Mouse (Mus musculus) stomach, embryonic 14.5 days (tissue): ENCODE measurements at regions not wholly inside any gene's neighbourhood (a gene's known extent, or its start where the extent isn't known, plus 50 kb on each side); places are given as distances from the start of the nearest gene placed in this dataset.

Experiments used
- ATAC-seq: fragments of 200-750 bp; cut with Nextera tagmentation; 2 replicates; pipeline ENCODE4 v1.8.0; 2017; ENCODE audit warnings: low read depth, moderate TSS enrichment; ENCODE audit not compliant: insufficient number of reproducible peaks, insufficient read depth, low FRiP score
- H3K27ac ChIP-seq: fragments of 300-500 bp; sonication (generic); 2 replicates; pipeline ENCODE4 v1.5.1; 2014; ENCODE audit warnings: mild to moderate bottlenecking, low read length, moderate library complexity, mixed read lengths
- H3K27me3 ChIP-seq: fragments of 300-500 bp; sonication (generic); 2 replicates; pipeline ENCODE4 v1.6.1; 2014; ENCODE audit warnings: low read length, control low read depth, mixed read lengths; ENCODE audit not compliant: control insufficient read depth, insufficient read depth
- H3K36me3 ChIP-seq: fragments of 300-500 bp; sonication (generic); 2 replicates; pipeline ENCODE4 v1.6.1; 2014; ENCODE audit warnings: mild to moderate bottlenecking, control low read depth, low read length, moderate library complexity, mixed read lengths; ENCODE audit not compliant: control insufficient read depth, insufficient read depth
- H3K4me1 ChIP-seq: fragments of 300-500 bp; sonication (generic); 2 replicates; pipeline ENCODE4 v1.6.1; 2014; ENCODE audit warnings: low read length, control low read depth, mixed read lengths; ENCODE audit not compliant: control insufficient read depth, insufficient read depth
- H3K4me2 ChIP-seq: fragments of 300-500 bp; sonication (generic); replicated peaks from 2 replicates; pipeline ENCODE4 v1.6.1; 2014; ENCODE audit warnings: low read depth, low read length, control low read depth
- H3K4me3 ChIP-seq: fragments of 300-500 bp; sonication (generic); 2 replicates; pipeline ENCODE4 v1.5.1; 2014; ENCODE audit warnings: low read depth, low read length, control low read depth
- H3K9ac ChIP-seq: fragments of 300-500 bp; sonication (generic); replicated peaks from 2 replicates; pipeline ENCODE4 v1.6.1; 2014; ENCODE audit warnings: low read depth, mild to moderate bottlenecking, control low read depth, low read length, moderate library complexity, mixed read lengths
- H3K9me3 ChIP-seq: fragments of 300-500 bp; sonication (generic); 2 replicates; pipeline ENCODE4 v1.6.1; 2016; ENCODE audit warnings: low read depth, low read length, control low read depth; ENCODE audit not compliant: control insufficient read depth
- WGBS: fragments of 180-500 bp; shearing (Covaris S2); extraction: QIAGEN DNeasy Blood & Tissue Kit; methylation state at CpG from one replicate; pipeline ENCODE4 v1.1.7; 2014; 5-methylcytosine and 5-hydroxymethylcytosine counted together

DNA sequence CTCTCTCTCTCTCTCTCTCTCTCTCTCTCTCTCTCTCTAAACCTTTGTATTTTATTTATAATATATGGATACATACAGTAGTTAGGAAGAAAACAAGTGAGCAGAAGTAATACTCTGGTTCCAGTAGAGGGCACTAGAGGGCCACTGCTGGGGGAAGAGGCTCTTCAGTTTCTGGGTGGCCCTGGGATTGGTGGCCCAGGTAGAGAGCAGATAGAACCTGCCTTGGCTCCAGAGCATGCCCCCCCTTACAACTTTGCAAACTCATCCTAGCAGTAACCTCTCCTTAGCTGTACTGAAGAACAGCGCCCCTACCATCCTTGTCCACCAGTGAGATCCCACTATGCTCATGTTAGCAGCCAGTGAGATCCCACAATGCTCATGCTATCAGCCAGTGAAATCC, 88.8 kb upstream of the Rapgef5 start:
- no peak overlapping the region for H3K27ac ChIP-seq
- no peaks in the 10 kb centered on the region for H3K27me3 ChIP-seq
- no peak for ATAC-seq
- H3K36me3 ChIP-seq, result no peaks in the 10 kb centered on the region
- H3K4me3 ChIP-seq, result no peak overlapping the region
- H3K4me2 ChIP-seq, result no peak overlapping the region
- no peak overlapping the region for H3K9ac ChIP-seq
- H3K4me1 ChIP-seq, result no peaks in the 10 kb centered on the region
- no peaks in the 10 kb centered on the region for H3K9me3 ChIP-seq
- 27% methylated on average over 1 of the region's 1 CpGs for WGBS

- H3K4me3 ChIP-seq, result no peak overlapping the region
- H3K4me1 ChIP-seq, result no peaks in the 10 kb centered on the region
- no peak overlapping the region for H3K9ac ChIP-seq
- no peak overlapping the region for H3K4me2 ChIP-seq
- no peaks in the 10 kb centered on the region for H3K27me3 ChIP-seq
- no peaks in the 10 kb centered on the region for H3K9me3 ChIP-seq
- WGBS, result 78% methylated on average over 4 of the region's 4 CpGs
- H3K27ac ChIP-seq, result no peak overlapping the region
- no peaks in the 10 kb centered on the region for H3K36me3 ChIP-seq
- ATAC-seq, result no peak
Observed at GRCm38 (mm10) chr12:117430886-117431285, 85.4 kb upstream of the Rapgef5 start.

DNA sequence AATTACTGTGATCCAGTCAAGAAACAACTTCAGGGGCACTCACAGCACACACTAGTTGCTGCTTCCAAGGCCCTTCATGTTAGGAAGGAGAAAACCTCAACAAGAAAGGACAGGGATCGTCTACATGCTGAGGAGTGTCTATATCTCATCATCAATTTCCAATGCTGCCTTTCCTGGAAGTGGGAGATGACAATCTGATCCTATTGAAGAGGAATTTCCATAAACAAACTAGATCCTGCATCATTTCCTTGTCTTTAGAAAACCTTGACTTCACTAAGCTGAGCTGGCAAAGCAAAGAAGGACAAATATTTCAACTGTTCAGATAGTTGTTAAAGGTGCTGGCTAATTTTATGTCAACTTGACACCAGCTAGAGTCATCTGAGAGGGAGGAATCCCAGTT, 83.5 kb upstream of the Rapgef5 start:
- ATAC-seq, result no peak
- Histone ChIP-seq H3K9me3 (no peaks in the 10 kb centered on the region), H3K27ac (no peak overlapping the region), H3K4me2 (no peak overlapping the region), H3K4me1 (no peaks in the 10 kb centered on the region), H3K36me3 (no peaks in the 10 kb centered on the region), H3K4me3 (no peak overlapping the region), H3K27me3 (no peaks in the 10 kb centered on the region), H3K9ac (no peak overlapping the region)
- 49% methylated on average over 1 of the region's 1 CpGs for WGBS

- no peak overlapping the region for H3K27ac ChIP-seq
- H3K9me3 ChIP-seq, result no peaks in the 10 kb centered on the region
- ATAC-seq, result no peak
- no peak overlapping the region for H3K9ac ChIP-seq
- H3K27me3 ChIP-seq, result no peaks in the 10 kb centered on the region
- H3K4me3 ChIP-seq, result no peak overlapping the region
- H3K4me2 ChIP-seq, result no peak overlapping the region
- no peaks in the 10 kb centered on the region for H3K4me1 ChIP-seq
- WGBS, result 62% methylated on average over 4 of the region's 4 CpGs
- no peaks in the 10 kb centered on the region for H3K36me3 ChIP-seq
Observed at GRCm38 (mm10) chr12:117437011-117437410, 79.3 kb upstream of the Rapgef5 start.

GRCm38 (mm10) chr12:117439015-117439605, 77.2 kb upstream of the Rapgef5 start:
- Histone ChIP-seq H3K27ac (no peak overlapping the region), H3K4me2 (no peak overlapping the region), H3K27me3 (no peaks in the 10 kb centered on the region), H3K4me1 (no peaks in the 10 kb centered on the region), H3K9me3 (no peaks in the 10 kb centered on the region), H3K36me3 (no peaks in the 10 kb centered on the region), H3K4me3 (no peak overlapping the region), H3K9ac (no peak overlapping the region)
- ATAC-seq, result no peak
- WGBS, result 58% methylated on average over 11 of the region's 11 CpGs

GRCm38 (mm10) chr12:117444247-117444989, 71.9 kb upstream of the Rapgef5 start:
- WGBS, result 88% methylated on average over 4 of the region's 4 CpGs
- Histone ChIP-seq H3K4me3 (no peak overlapping the region), H3K36me3 (no peaks in the 10 kb centered on the region), H3K4me2 (no peak overlapping the region), H3K27ac (no peak overlapping the region), H3K27me3 (no peaks in the 10 kb centered on the region), H3K4me1 (0 out of 2 replicates have a peak, but pooled peaks cover 3% of the 10 kb centered on the region), H3K9me3 (no peaks in the 10 kb centered on the region), H3K9ac (no peak overlapping the region)
- no peak for ATAC-seq

DNA sequence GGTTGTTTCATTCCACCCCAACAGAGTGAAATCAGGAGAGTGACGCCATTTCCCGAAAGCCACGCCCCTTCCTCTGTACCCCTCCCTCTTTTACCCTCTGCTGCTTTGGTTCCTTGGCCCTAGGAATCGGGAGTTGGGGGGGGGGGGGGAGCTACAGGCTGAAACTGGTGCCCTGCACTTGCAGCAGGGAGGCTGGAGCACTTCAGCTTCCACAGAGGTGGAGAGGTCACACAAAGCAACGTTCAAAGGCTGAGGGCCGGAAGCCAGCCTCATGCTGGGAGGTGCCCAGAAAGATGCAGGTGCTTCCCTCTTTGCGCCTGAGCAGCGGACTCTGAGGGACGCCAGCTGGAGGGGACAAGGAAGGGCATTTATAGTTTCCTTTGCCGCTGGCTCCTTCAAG, 69.1 kb upstream of the Rapgef5 start:
- H3K4me3 ChIP-seq, result no peak overlapping the region
- H3K27ac ChIP-seq, result no peak overlapping the region
- no peaks in the 10 kb centered on the region for H3K27me3 ChIP-seq
- H3K9ac ChIP-seq, result no peak overlapping the region
- no peak for ATAC-seq
- 0 out of 2 replicates have a peak, but pooled peaks cover 3% of the 10 kb centered on the region for H3K4me1 ChIP-seq
- peak overlapping the region; percentile 18; the same call in 1 of the 2 replicates for H3K4me2 ChIP-seq
- no peaks in the 10 kb centered on the region for H3K36me3 ChIP-seq
- no peaks in the 10 kb centered on the region for H3K9me3 ChIP-seq
- WGBS, result 11% methylated on average over 10 of the region's 10 CpGs

DNA sequence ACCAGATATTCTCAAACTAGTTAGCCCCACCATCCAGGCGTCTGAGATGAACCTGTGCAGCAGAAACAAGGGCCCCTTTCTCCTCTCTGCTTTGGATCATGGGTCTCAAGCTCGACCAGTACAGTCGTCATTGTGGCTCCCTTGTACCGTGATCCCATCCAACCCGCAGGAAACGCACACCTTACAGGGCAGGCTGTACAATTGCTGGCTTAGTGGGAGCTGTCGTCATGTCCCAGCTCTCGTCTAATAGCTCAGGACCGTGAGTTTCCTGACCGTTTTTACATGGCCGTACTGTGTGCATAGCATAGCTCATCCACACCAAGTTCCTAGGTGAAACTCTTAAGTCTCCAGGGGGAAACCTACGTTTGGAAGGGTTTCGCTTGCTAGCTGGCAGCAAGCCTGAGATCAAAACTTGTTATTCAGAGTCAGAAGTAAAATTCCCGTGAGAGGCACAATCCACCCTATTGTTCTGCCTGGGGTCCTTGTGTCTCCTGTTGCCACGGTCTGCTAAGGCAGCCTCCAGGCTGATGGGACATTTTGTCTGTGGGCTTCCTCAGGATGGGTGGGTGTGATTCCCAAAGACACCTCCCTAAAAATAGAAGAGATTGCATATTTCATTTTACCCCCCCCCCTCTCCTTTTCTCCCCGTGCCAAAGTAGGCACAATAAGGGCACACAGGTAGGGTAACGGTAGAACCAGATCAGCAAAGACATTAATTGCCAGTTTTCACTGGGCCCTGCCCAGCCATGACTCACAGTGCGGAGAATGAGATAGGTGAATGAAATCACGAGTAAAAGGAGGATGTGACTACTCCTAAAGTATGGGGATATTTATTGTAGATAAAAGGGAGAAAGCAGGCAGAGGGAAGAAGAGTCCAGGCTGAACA, 68.2 kb upstream of the Rapgef5 start:
- Histone ChIP-seq H3K27ac (peak overlapping the region; percentile 6; the same call in 1 of the 2 replicates), H3K4me3 (no peak overlapping the region), H3K36me3 (no peaks in the 10 kb centered on the region), H3K9me3 (no peaks in the 10 kb centered on the region), H3K4me1 (0 out of 2 replicates have a peak, but pooled peaks cover 3% of the 10 kb centered on the region), H3K27me3 (no peaks in the 10 kb centered on the region), H3K9ac (no peak overlapping the region), H3K4me2 (no peak overlapping the region)
- WGBS, result 67% methylated on average over 19 of the region's 19 CpGs
- ATAC-seq, result no peak
